Mouse (Mus musculus): ENCODE measurements around the gene Cx3cr1.
"Not testable (repeated sequence)": the region's sequence is repeated elsewhere in the genome, so short reads cannot be mapped to it uniquely, and the experiment has no call there.

Cx3cr1 gene

DNA sequence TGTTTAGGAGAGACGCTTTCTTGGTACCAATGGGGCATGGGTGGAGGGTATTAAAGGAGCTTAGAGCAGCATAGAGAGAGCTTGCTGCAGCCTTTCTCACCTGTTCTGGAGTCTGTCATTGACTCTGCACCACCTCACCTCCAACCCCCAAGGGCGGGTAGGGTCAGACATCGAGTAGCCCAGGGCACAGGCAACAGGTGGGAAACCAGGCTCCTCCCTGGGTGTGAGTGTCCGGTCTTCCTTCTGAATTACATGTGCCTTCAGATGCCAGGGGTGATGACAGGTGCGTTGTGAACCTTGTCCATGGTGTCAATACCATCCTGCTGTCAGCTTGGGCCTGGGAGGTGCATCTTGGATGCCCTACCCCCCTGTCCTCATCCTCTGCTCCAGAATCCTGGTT, 45.1 kb downstream of the Cx3cr1 start:
- no peak for DNase-seq (ENCODE audit: low spot score)

DNA sequence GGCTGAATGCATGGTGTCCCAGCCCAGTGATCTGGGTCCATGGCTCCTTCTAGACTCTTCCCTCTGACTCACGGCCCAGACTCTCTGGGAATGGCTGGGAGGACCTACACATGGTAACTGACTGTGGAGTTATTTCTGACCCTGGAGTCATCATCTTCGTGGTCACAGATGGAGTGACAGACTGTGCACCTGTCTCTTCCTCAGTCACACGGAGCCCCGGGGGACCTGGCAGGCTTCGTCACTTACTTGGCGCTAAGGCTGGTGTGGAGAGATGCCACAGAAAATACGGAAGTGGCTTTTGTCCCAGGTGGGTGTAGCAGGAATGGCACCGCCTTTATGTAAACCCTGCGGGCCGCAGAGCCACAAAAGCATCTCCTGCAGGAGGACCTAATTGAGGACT, 45.5 kb downstream of the Cx3cr1 start:
- no peak for DNase-seq (ENCODE audit: low spot score)

DNA sequence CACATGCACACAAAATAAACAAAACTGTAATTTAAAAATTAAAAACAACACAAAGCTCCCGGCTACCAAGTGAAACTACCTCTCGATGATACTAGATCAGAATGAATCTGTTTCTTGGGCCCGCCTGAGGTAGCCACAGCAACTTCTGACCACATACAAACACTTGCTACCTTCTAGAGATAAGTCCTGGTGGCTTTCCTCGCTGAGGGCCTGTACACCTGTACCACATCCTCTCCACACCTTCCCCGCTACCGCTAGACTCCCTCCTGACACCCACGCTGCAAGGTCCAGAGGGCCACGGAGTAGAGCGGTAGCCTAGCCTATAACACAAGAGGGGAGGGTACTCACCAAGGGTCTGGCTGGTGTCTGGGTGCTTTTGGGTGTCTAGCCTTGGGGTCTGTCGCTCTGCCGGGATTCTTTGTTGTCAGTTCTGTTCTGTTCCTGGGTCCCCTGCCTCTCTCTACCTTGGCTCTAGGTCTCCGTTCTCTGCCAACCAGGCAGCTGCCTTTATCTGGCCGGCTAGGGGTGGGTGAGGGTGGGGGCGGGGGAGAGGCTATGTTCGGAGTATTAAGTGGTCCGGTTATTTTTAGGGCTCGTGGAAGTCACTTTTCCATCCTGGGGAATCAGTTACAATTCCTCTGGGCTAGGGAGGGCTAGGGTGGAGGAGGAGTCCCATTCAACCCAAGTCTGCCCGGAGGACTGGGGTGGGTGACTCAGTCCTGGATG, 46.4 kb downstream of the Cx3cr1 start, which contains the start of gene Xirp1:
Xirp1 (minus strand) TSS at position 513 of the 726 bp plus-strand sequence.
- no peak for DNase-seq (ENCODE audit: low spot score)

DNA sequence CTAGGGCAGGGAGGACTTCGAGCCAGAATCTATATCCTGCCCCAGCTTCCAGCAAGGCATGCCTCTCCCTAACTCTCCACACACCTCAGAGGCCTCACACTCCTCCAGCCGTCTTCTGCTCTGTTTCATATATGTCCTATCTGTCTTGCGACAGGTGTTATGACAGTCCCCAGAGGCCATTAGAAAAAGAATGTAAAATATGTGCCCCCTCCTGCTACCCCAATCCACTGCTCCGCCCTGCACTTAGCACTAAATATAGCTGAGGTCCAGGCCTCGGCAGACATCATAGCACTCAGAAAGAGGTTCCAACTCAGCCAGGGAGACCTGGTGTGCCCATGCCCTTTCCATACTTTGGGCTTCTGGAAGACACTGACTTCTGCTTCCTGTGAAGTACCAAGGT, 48.5 kb downstream of the Cx3cr1 start:
- DNase-seq (ENCODE audit: low spot score) = no peak

DNA sequence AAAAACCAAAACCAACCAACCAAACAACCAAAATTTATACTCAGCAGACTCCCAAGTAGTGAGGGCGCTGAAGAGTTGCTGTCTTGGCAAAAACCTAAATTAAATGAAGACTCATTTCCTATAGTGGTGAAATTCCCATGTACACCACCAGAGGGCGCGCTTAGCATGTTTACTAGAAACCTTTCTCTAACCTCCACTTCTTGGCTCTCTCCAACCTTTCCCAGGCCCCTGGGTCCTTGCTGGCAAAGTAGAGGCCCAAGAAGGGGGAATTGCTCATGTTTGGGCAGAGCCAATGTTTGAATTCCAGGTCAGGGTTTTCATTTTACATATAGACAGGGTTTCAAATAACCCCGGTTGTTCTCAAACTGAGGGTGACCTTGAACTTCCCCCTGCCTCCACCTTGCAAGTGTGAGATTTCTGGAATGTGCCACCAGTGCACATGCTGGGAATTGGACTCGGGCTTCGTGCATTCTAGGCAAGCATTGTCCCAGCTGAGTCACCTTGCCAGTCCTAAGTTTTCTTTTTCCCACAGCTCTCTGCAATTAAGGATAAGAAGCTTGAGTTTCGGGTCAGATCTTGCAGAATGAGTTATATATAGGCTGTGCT, 49.3 kb downstream of the Cx3cr1 start:
- peak; percentile 70 for DNase-seq (ENCODE audit: low spot score)

DNA sequence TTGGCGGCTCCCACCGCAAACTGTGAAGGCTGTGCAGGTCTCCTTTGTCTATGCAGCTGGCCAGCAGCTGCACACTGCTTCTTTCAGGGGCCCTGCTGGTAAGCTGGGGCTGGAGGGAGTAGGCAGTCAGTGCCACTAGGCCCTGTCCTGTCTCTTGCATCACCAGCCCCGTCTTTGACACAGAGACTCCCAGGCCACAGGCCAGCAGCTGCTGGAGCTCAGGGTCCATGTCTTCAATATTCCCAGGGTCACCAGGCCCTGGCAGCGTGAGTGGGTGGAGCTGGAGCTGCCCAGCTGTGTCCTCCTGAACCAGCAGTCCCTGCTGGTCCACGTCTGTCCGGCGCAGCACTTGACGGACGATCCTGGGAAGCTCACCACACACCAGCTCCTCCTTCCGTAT, 52.7 kb downstream of the Cx3cr1 start:
- DNase-seq (ENCODE audit: low spot score) = no peak

DNA sequence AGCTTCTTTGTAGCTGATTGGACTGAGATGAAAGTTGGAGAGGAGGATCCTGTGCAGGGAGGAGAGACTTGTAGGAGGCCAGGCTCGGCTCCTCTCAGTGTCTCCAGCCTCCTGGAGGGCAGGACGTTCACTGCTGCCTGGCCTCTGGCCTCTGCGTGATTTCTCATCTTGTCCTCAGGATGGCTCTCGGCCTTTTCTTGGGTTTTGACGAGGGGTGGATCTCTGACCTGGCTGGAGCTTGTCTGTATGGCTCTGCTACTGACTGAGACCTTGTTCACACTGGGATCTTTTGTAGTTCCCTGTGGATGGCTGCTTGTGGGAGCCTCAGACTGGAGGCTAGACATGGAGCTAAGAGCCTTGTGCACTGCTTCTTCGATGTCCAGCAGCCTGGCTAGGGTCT, 54.9 kb downstream of the Cx3cr1 start:
- no peak for DNase-seq (ENCODE audit: low spot score)

DNA sequence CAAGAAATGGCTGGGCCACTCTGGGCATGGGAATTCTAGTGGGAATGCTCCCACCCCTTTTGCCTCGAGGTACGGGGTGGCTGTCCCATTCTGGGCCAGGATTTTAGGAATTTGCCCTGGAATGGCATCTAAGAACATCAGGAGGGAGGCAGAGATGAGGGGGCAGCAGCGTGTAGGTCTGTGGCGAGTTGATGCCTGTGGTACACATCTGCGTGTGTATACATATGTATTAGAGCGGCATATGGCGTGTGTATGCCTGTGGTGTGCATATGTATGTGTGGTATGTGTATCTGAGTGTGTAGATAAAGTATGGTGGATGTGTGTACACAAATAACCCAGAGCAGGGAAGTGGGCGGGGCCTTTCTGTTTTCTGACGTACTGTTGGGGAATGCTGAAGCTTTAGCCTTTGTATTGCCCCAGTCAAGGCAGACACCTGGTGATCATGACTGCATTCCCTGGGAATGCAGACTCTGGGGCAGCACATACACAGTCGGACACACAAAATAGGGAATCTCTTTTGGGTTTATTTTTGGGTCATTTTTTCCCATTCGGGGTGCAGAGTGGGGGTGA, 56.3 kb downstream of the Cx3cr1 start:
- DNase-seq (ENCODE audit: low spot score) = no peak

DNA sequence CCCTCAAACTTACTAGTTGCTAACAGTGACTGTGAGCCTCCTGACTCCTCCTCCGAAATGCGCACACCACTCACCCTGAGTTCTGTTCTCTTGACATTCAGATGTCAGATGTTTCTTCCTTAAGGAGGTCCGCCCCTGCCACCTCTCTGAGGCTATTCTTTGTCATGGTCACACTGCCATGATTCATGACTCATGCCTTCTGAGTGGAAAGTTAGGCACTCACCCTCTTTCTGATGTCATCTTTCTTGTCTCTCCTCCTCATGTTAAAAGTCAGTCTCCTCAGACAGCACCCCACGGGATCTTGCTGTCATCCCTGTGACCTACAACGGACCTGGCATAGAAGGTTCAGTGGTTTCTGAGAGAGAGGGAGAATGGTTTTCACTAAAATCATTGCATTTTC, 56.9 kb downstream of the Cx3cr1 start:
- no peak for DNase-seq (ENCODE audit: low spot score)

DNA sequence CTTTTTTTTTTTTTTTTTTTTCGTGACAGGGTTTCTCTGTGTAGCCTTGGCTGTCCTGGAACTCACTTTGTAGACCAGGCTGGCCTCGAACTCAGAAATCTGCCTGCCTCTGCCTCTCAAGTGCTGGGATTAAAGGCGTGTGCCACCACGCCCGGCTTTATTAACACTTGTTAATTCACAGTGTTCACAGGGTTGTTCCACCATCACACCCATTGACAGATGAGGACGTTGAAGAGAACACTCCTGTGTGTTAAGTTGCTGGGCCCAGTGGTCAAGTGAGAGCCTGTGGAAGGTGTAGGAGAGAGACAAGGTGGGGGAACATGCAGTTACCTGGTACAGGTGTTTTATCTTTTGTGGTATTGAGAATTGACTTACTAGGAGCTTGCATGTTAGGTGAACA, 57.5 kb downstream of the Cx3cr1 start:
- not testable (repeated sequence) for DNase-seq (ENCODE audit: low spot score)

DNA sequence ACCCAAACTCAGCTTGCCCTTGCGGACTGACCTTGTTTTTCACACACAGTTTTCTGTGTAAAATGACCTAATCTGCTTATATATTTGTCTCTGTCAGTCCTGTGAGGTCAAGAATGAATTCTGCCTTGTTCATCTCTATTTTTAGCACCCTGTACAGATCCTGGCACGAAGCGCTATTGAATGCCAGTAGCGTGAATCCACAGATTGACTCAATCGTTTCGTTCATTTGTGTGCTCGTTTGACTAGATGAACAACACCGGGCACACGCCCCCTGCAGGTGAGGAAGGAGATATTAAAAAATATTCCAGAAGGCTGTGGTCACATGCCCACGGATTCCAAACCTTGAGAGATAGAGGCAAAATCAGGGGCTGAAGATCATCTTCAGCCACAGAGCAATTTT, 58.1 kb downstream of the Cx3cr1 start:
- peak; percentile 74 for DNase-seq (ENCODE audit: low spot score)

DNA sequence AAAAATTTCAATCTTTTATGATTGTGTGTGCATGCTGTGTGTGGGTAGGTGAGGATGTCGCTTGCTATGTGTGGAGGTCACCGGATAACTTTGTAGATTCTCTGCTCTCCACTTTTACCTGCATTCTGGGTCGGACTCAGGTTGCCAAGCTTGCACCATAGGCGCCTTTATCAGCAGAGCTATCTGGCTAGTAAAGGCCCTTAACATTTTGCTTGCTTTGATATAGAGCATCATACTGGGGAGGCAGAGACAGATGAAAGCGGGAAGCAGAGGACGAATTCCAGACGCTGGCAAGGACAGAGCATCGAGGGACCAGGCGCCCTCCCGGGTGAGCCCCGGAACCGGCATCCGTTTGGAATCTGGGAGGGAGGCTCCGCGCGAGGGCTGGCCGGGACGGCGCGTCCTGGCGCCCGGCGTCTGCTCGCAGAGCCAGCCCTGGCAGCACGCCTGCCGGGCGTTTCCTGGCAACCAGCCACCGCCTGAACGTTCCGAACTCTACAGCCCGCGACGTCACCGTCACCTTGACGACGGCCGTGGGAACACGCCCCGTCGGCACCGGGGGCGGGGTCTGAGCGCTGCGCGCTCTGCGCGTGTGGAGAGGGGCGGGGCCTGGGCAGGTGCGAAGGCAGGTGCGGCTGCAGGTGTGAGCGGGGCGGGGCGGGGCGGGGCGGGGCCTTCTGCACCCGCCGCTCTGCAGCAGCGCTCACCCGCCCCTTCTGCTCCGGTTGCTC, 58.7 kb downstream of the Cx3cr1 start:
- DNase-seq (ENCODE audit: low spot score) = peak; percentile 96

DNA sequence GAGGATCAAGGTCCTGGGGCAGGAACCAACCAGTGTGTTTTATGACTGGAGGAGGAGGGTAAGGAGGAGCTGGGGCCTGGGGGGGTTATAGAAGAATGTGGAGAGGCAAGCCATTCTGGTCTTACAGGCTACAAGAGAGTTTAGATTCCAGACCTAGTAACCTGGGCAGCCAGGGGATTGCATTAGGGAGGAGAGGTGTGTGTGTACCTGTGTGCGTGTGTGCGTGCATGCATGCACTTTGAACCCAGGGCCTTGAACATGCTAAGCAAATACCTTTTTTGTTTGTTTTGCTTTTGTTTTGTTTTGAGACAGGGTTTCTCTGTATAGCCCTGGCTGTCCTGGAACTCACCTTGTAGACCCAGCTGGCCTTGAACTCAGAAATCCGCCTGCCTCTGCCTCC, 59.8 kb downstream of the Cx3cr1 start:
- DNase-seq (ENCODE audit: low spot score) = no peak

DNA sequence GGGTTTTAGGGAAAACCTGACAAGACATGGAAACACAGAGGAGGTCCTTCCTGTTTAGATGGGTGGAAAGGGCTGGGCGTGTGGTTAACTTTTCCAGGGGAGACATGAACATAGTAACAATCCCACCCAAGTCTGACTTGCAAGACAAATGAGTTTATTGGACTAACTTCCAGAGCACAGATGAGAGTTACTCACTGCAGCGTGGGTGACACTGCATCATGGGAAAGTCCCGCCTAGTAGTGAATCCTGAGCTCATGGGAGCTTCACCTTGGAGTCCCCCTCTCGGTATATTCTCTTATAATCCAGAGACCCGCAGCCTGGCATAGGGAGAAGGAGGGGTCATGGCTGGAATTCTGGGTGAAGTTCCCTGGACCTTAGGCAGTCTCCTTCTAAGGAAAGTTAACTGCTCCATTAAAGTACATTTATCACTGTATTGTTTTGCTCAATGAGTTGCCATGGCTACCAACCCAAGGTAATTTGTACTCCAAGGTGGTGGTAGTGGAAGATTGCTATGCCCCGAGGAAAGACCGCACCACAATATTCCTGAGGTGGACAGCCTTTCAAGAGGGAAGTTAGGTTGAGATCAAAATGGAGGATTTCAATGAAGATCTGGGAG, 60.3 kb downstream of the Cx3cr1 start:
- no peak for DNase-seq (ENCODE audit: low spot score)

DNA sequence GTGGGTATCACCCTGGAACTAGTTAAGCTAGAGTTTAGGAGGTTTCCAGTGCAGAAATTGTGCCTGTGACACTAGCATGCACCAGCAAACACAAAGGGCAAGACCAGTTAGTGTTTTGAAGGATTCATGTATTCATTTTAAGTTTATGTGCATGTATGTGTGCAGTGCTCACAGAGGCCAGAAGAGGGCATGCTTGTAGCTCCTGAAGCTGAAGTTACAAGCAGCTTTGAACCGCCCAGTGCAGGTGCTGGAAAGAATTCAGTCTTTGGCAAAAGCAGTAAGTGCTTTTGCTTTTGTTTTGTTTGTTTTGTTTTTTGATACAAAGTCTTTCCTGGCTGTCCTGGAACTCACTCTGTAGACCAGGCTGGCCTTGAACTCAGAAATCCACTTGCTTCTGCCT, 61.8 kb downstream of the Cx3cr1 start:
- DNase-seq (ENCODE audit: low spot score) = no peak

DNA sequence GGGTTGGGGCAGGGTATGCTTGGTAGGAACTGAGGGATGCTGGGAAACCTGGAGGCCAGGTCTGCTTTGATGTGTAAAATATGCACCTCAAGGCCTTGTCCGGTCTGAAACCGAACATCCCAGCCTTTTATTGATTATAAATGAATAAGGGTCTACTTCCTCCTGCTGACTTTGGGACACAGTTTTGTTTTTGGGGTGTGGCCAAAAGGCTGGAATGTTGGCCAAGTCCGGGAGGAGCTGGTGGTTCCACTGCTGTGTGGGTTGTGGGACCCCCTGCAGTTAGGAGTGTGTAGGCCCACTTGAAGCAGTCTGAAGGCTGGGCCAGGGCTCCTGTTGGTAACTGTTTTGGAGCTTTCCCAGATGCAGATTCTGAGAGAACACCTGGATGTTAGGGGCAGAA, 63.7 kb downstream of the Cx3cr1 start:
- no peak for DNase-seq (ENCODE audit: low spot score)

DNA sequence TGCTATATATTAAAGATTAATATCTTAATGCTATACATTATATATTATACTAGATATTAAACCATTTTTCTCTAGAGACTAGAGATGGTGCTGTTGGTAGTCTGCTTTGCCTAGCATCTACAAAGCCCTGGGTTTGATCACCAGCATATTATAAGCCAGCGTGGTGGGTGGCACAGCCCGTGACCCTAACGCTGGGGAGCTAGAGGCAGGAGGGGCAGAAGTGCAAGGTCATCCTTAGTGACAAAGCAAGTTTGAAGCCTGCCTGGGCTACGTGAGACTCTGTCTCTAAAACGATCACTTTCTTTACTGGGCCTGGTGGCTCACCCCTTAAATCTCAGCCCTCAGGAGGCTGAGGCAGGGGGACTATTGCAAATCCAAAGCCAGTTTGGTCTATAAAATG, 66.8 kb downstream of the Cx3cr1 start:
- no peak for DNase-seq (ENCODE audit: low spot score)

DNA sequence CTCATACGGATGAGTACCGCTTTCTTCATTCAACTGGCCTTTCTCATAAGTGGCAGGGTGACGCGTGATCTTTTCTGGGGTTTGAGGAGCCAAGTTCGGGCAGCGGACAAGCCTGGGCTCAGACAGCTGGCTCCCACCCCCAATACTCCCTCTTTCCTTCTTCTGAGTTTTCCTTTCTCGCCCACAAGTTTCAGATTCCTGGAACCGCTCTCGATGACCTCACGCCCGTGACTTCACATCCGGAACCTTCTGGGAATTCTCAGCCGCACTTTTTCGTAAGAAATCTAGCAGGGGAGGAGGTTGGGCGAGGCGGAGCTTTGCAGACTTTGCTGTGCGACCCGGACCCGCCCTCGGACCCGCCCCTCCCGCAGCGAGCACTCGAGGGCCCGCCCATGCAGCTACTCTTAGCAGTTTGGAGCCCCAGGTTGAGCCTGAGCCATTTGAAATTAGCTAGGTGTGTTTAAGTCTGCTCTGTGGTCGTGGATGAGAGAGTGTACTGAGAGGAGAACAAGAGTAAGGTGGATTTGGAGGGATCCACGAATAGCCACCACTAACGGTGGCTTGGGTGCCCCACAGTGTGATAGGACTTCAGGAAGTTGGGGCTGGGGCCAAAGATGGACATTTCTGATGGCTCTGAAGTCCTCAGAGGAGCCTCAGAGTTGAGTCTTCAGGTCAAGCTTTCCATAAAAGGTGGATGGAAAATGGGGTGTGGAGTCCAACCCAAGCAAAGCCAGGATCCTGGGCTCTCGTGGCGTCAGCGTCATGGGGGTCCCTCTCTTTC, 67.5 kb downstream of the Cx3cr1 start:
- DNase-seq (ENCODE audit: low spot score) = no peak

DNA sequence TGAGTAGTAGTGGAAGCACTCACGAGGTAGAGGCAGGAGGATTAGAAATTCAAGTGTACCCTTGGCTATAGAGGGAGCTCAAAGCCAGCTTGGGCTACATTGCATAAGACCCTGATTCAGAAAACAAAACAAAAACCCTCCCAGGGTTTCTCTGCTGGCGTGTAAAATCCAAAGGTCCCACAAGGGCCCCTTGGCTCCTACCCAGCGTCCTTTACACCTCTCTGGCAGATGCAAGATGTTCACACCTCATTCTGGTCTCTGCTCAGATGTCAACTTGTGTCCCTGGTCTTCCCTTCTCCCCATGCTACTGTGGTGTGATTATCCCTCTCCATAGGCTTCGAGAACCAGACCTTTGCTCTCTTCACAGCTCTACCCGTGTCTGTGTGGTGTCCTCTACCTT, 68.9 kb downstream of the Cx3cr1 start:
- no peak for DNase-seq (ENCODE audit: low spot score)

DNA sequence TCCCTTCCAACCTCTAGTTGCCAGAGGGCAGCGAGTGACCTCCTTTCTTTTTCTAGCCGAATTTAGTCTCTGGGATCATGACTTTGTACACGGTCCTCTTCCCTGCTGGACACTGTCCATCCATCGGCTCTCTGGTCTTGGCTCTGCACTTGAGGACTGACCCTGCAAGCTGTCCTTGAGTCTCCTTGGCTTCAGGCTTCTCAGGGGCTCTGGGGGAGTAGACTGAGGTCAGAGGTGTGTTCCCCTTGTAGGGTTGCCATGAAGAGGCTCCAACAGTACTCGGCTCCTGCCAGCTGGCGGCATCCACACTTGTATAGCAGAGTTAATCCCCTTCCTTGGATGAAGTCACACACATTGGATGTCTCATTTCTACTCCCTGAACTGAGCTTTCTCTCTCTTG, 70.0 kb downstream of the Cx3cr1 start:
- DNase-seq (ENCODE audit: low spot score) = no peak

DNA sequence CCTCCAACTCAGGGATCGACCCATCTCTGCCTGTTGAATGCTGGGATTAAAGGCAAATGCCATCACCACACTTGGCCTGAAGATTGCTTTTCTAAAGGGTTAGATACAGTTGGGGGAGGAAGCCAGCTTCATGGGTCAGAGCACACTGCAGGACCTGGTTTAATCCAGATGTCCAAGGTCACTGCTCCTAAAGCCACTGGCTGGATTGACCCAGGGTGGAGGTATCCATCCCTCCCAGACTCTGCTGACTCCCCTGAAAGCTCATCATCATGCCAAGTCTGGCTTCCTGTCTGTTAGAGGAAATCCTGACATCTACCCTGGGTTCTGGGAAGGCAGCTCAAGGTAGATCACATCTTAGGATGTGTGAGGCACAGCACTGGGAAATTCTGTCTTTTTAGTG, 70.9 kb downstream of the Cx3cr1 start:
- DNase-seq (ENCODE audit: low spot score) = no peak

DNA sequence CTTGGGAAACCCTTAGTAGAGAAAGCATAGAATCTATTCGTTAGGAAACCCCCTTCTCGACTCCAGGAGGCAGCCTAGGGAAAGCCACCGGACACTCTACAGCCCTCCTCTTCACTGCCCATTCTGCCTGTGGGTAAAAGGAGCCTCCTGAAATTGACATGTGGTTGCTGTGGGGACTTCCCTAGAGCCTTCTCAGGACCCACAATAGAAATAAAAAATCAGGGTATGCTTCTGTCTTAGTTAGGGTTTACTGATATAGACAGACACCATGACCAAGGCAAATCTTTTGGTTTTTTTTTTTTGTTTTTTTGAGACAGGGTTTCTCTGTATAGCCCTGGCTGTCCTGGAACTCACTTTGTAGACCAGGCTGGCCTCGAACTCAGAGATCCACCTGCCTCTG, 73.6 kb downstream of the Cx3cr1 start:
- DNase-seq (ENCODE audit: low spot score) = no peak
